Mouse (Mus musculus) liver, embryonic 13.5 days (tissue): ENCODE results near the gene Ehhadh. TPM values are rescaled to one million over a fixed set of nuclear protein-coding genes. Genes with fewer than 3 reads are reported as not detected.

Source experiments
- ATAC-seq: fragments of 200-750 bp; cut with Nextera tagmentation; 2 replicates; pipeline ENCODE4 v1.8.0; 2017; ENCODE audit warnings: low read depth, mild to moderate bottlenecking, moderate number of reproducible peaks, moderate library complexity
- DNase-seq: peaks from one replicate; pipeline ENCODE4 v3.0.0; 2022
- H3K27ac ChIP-seq: fragments of 300-500 bp; sonication (generic); 2 replicates; pipeline ENCODE4 v1.5.1; 2015; ENCODE audit warnings: moderate library complexity, mild to moderate bottlenecking, inconsistent platforms
- H3K27me3 ChIP-seq: fragments of 300-500 bp; sonication (generic); 2 replicates; pipeline ENCODE4 v1.6.1; 2015; ENCODE audit warnings: mild to moderate bottlenecking, inconsistent platforms
- H3K36me3 ChIP-seq: fragments of 300-500 bp; sonication (generic); 2 replicates; pipeline ENCODE4 v1.6.1; 2015; ENCODE audit warnings: mild to moderate bottlenecking, inconsistent platforms
- H3K4me1 ChIP-seq: fragments of 300-500 bp; sonication (generic); replicated peaks from 2 replicates; pipeline ENCODE4 v1.6.1; 2015; ENCODE audit warnings: inconsistent platforms
- H3K4me2 ChIP-seq: fragments of 300-500 bp; sonication (generic); 2 replicates; pipeline ENCODE4 v1.6.1; 2015; ENCODE audit warnings: inconsistent platforms, mild to moderate bottlenecking, moderate library complexity
- H3K4me3 ChIP-seq: fragments of 300-500 bp; sonication (generic); replicated peaks from 2 replicates; pipeline ENCODE4 v1.5.1; 2015; ENCODE audit warnings: mild to moderate bottlenecking, inconsistent platforms
- H3K9ac ChIP-seq: fragments of 300-500 bp; sonication (generic); 2 replicates; pipeline ENCODE4 v1.6.1; 2015; ENCODE audit warnings: mild to moderate bottlenecking, inconsistent platforms
- H3K9me3 ChIP-seq: fragments of 300-500 bp; sonication (generic); replicated peaks from 2 replicates; pipeline ENCODE4 v1.6.1; 2016; ENCODE audit warnings: inconsistent platforms
- WGBS: fragments of 180-500 bp; shearing (Covaris S2); methylation state at CpG from one replicate; pipeline ENCODE4 v1.1.7; 2015; ENCODE audit not compliant: insufficient replicate concordance; 5-methylcytosine and 5-hydroxymethylcytosine counted together
- polyA plus RNA-seq: library from polyadenylated mRNA; unstranded; fragments of >200 nt; fragmentation: Nextera tagmentation; extraction: Ambion mirVana; gene quantifications from 2 replicates; pipeline ENCODE4 v1.2.1, GENCODE M21; 2015

Gene Ehhadh
- polyA plus RNA-seq, 1 experiment from 2014 or later = 5.9 TPM

DNA sequence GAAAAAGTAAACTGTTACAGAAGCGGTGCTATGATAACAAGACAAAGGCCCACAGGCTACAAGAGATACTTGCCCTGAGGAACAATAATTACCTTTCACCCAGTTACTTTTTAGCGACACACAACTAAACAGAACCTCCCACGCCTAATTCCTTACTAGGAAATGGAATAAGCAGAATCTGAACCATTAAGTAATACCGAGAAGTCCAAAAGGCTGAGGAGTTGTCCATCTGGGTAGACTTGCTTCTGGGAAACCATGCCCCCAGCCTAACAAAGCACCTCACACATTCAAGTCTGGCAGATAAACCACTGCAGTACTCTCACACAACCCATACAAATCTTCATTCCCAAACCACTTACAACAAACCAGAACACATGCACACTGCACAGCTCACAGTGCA, 8.5 kb downstream of the Ehhadh start:
- no peaks in the 10 kb centered on the region for H3K36me3 ChIP-seq
- no peak for DNase-seq
- no peak overlapping the region for H3K9ac ChIP-seq
- no peaks in the 10 kb centered on the region for H3K9me3 ChIP-seq
- ATAC-seq = no peak
- no peak overlapping the region for H3K4me2 ChIP-seq
- H3K27me3 ChIP-seq = no peaks in the 10 kb centered on the region
- no peak overlapping the region for H3K27ac ChIP-seq
- peaks cover 22% of the 10 kb centered on the region; the same call in 1 of the 2 replicates for H3K4me1 ChIP-seq
- WGBS = 60% methylated on average over 4 of the region's 4 CpGs
- H3K4me3 ChIP-seq = no peak overlapping the region

DNA sequence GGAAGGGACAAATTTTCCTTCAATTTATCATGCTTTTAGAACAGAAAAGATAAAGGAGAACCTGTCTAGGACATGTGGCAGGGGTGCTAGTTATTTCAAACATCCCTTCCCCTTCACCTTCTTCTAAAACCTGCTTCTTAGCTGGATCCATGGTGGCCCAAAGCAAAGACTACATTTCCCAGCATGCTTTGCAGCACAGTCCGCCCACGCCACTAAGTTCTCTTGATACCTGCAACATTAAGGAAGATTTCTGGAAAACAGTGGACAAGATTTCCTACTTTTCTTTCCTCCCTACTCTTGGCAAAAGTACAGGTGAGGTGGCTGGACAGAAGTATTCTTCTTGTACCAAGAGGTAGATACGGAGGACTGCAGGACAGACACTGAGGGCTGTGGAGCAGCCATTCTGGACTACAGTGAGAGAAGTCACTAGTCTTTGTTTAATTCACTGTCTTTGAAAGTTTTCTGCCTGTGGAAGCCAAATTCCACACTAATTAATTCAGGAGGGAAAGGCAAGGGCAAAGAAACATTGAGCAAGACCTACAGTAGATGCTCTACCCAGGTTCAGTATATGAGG, 9.2 kb downstream of the Ehhadh start:
- Histone ChIP-seq H3K4me1 (peaks cover 18% of the 10 kb centered on the region; the same call in 1 of the 2 replicates), H3K27ac (no peak overlapping the region), H3K9ac (no peak overlapping the region), H3K36me3 (no peaks in the 10 kb centered on the region), H3K4me3 (peak overlapping the region; percentile 38), H3K9me3 (no peaks in the 10 kb centered on the region), H3K27me3 (no peaks in the 10 kb centered on the region), H3K4me2 (peak overlapping the region; percentile 36)
- ATAC-seq = no peak
- 40% methylated on average over 3 of the region's 3 CpGs for WGBS
- DNase-seq = peak; percentile 16

DNA sequence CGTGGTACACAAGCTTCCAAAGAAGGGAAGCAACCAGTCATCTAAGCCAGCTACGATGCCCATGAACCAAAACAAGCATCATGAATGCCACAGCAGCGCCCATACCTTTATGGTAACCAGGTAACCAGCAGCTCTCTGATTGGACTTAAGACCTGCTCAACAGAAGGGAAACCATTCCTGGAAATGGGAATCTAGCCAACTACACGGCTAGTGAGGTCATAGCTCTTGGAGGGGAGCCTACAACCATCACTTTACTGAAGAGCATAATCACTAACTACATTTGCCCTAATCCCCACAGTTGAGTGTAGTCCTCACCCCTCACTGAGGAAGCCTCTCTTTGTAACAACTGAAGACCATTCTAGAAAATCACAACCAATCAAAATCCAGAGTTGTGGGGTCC, 12.9 kb downstream of the Ehhadh start:
- Histone ChIP-seq H3K4me1 (peaks cover 11% of the 10 kb centered on the region; the same call in 1 of the 2 replicates), H3K4me3 (no peak overlapping the region), H3K4me2 (no peak overlapping the region), H3K9ac (no peak overlapping the region), H3K27me3 (no peaks in the 10 kb centered on the region), H3K27ac (no peak overlapping the region), H3K36me3 (0 out of 2 replicates have a peak, but pooled peaks cover 5% of the 10 kb centered on the region), H3K9me3 (no peaks in the 10 kb centered on the region)
- DNase-seq (no peak), ATAC-seq (no peak)
- WGBS = 69% methylated on average over 4 of the region's 4 CpGs

DNA sequence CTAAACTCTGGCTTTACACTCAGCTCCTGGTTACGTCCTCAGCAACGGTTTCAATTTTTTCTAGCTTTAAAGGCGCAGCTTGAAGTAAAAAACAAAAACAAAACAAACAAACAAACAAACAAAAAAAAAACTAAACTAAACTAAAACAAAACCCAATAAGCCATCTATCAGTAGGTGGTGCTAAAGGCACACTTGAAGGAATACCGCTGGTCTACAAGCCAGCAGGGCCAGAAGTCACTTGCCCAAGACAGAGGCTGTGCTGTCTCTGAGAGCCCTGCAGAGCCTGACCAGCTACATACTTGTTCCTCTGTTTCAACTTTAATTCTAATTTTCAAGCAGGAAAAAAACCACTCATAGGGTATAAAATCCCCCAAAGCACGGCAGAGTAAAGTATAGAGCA, 17.9 kb downstream of the Ehhadh start:
- no peaks in the 10 kb centered on the region for H3K27me3 ChIP-seq
- H3K4me1 ChIP-seq = no peaks in the 10 kb centered on the region
- no peak overlapping the region for H3K4me3 ChIP-seq
- no peak overlapping the region for H3K4me2 ChIP-seq
- no peaks in the 10 kb centered on the region for H3K9me3 ChIP-seq
- ATAC-seq (no peak), DNase-seq (no peak)
- H3K36me3 ChIP-seq = peaks cover 12% of the 10 kb centered on the region; the same call in 1 of the 2 replicates
- 63% methylated on average over 5 of the region's 5 CpGs for WGBS
- no peak overlapping the region for H3K9ac ChIP-seq
- H3K27ac ChIP-seq = no peak overlapping the region

DNA sequence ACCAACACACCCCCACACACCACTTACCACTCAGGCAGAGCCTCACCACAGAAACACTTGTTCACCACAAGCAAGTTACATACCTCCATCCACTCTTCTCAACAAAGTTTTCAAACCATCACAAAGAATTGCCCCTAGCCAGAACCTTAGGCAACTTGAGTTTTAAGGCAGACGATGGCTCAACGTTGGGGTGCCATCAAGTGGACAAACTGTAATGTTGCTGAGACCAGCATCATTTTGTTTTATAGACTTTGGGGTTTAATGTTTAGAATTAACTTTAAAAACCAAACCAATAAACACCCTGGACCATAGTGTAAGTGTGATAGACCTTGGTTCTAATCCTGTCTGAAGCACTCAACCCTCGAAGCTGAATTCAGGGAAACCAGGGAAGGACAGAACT, 19.4 kb downstream of the Ehhadh start:
- Histone ChIP-seq H3K4me3 (no peak overlapping the region), H3K4me2 (no peak overlapping the region), H3K27ac (no peak overlapping the region), H3K27me3 (no peaks in the 10 kb centered on the region), H3K9me3 (no peaks in the 10 kb centered on the region), H3K9ac (no peak overlapping the region), H3K4me1 (no peaks in the 10 kb centered on the region), H3K36me3 (peaks cover 13% of the 10 kb centered on the region; the same call in 1 of the 2 replicates)
- ATAC-seq = no peak
- WGBS = 68% methylated on average over 3 of the region's 3 CpGs
- no peak for DNase-seq

DNA sequence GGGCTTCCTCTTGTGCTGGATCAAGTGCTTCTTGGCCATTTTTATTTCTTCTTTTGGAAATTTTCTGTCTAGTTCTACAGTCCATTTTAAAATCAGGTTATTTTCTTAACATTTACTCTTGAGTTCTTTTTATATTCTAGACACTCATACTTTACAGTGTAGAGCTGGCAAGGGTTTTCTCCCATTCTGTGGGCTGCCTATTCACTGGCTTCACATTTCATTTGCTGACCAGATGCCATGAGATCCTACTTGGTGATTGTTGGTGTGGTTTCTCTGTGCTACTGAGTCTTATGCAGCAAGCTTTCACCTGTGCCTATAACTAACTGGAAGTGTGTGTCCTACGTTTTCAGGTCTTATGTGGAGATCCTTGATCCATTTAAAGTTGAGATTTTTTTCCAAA, 29.2 kb downstream of the Ehhadh start:
- no peak overlapping the region for H3K4me2 ChIP-seq
- no peak for ATAC-seq
- no peaks in the 10 kb centered on the region for H3K4me1 ChIP-seq
- no peak overlapping the region for H3K9ac ChIP-seq
- 73% methylated on average over 1 of the region's 1 CpGs for whole genome bisulfite sequencing
- H3K36me3 ChIP-seq = peaks cover 15% of the 10 kb centered on the region
- H3K4me3 ChIP-seq = no peak overlapping the region
- H3K27me3 ChIP-seq = no peaks in the 10 kb centered on the region
- no peak for DNase-seq
- no peak overlapping the region for H3K27ac ChIP-seq
- no peaks in the 10 kb centered on the region for H3K9me3 ChIP-seq

DNA sequence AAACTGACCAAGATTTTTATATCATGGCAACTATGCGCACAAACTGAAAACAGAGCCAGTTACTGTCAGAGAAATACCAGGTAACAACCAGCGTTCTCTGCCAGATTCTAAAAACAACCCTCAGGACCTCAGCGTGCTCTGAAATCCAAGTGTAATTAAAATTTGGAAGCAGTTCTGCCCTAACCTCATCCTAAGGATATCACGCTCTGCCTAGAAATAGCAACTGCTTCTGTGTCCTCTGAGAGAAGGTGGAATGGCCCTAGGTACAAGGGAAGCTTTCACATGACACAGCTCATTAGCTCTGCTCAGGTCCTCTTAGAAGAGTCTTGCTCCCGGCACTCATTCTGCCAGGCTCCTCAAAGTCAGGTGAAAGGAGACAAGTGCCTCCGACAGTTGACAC, 44.2 kb downstream of the Ehhadh start:
- 80% methylated on average over 6 of the region's 6 CpGs for WGBS
- no peak overlapping the region for H3K4me2 ChIP-seq
- H3K27ac ChIP-seq = no peak overlapping the region
- DNase-seq (no peak), ATAC-seq (no peak)
- H3K9ac ChIP-seq = no peak overlapping the region
- H3K9me3 ChIP-seq = no peaks in the 10 kb centered on the region
- H3K4me3 ChIP-seq = no peak overlapping the region
- H3K27me3 ChIP-seq = no peaks in the 10 kb centered on the region
- H3K4me1 ChIP-seq = peaks cover 20% of the 10 kb centered on the region
- no peaks in the 10 kb centered on the region for H3K36me3 ChIP-seq

DNA sequence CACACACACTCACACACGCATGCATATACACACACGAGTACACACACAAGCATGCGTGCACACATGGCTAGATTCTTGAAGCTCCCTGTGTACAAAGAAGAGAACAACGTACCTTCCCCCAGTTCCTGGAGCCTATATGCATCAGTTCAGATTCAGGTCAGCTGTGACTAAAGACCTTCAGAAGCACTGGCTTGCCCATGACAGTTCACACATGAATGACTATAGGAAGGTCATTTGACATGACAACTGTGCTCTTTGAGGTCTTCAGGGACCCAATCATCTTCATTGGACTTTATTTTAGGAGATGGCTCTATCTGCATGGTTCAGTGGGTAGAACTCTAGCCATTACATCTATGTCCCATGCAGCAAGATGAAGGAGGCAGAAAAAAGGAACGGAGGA, 44.7 kb downstream of the Ehhadh start:
- H3K36me3 ChIP-seq = no peaks in the 10 kb centered on the region
- no peak overlapping the region for H3K4me2 ChIP-seq
- H3K27me3 ChIP-seq = no peaks in the 10 kb centered on the region
- 77% methylated on average over 5 of the region's 5 CpGs for WGBS
- DNase-seq = no peak
- ATAC-seq = no peak
- no peaks in the 10 kb centered on the region for H3K9me3 ChIP-seq
- H3K4me3 ChIP-seq = no peak overlapping the region
- no peak overlapping the region for H3K9ac ChIP-seq
- peaks cover 20% of the 10 kb centered on the region for H3K4me1 ChIP-seq
- H3K27ac ChIP-seq = 0 out of 2 replicates have a peak overlapping the region, but pooled peaks have one; percentile 6

DNA sequence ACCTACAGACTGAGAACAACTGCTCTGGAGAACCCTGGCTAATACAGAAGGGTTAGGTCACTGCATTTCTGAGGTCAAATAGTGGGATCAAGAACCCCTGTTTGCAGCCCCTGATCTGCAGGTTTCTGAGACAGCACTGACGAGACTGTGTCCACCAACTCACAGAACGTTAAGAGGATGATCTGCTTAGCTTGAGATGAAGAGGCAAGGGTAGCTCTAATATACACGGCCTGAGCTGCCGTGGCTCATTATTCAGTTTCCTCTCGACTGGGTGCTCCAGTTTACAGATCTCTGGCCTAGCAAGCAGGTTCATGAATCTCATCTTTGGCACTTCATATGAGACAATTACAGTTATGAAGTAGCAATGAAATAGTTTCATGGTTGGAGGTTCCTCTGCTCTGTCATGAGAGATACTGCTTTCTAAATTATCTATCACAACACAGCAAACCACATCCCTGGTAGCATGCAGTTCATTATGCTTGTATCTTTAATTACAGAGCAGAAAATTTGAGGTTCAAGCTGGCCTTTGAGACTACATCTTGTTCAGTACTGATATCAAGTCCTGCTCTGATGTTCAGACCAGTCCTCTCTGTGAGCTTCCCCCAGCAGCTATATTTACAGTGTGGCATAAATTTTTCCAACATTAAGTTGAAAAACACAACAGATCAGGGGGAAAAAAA, 45.3 kb downstream of the Ehhadh start:
- Histone ChIP-seq H3K9me3 (no peaks in the 10 kb centered on the region), H3K4me3 (no peak overlapping the region), H3K27ac (peak overlapping the region; percentile 71), H3K36me3 (no peaks in the 10 kb centered on the region), H3K9ac (no peak overlapping the region; the same call in 1 of the 2 replicates), H3K4me1 (peaks cover 20% of the 10 kb centered on the region), H3K27me3 (no peaks in the 10 kb centered on the region), H3K4me2 (no peak overlapping the region)
- WGBS = 38% methylated on average over 5 of the region's 5 CpGs
- DNase-seq (no peak), ATAC-seq (peak; percentile 79)

DNA sequence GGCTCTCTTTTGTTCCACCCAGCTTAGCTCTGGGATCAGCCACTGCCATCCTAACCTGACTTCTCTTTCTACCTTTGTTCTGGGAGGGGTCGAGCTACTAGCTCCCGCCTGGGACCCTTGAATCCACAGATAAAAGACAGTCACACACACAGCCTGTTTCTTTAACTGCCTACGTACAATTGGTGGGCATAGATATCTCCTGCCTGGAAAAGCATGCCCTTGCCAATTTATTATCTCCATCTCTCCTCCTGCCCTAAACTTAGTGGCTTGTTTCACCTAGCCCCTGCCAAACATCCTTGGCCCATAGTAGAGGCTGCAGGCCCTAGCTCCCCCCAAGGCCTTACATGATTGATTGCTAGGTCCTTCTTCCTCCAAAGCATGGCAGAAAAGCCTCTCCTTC, 46.1 kb downstream of the Ehhadh start:
- ATAC-seq (peak; percentile 65), DNase-seq (no peak)
- no peak overlapping the region for H3K4me2 ChIP-seq
- peaks cover 20% of the 10 kb centered on the region for H3K4me1 ChIP-seq
- WGBS = 33% methylated on average over 3 of the region's 3 CpGs
- no peak overlapping the region for H3K4me3 ChIP-seq
- H3K27me3 ChIP-seq = no peaks in the 10 kb centered on the region
- no peaks in the 10 kb centered on the region for H3K36me3 ChIP-seq
- H3K9ac ChIP-seq = no peak overlapping the region
- H3K27ac ChIP-seq = peak overlapping the region; percentile 71
- H3K9me3 ChIP-seq = no peaks in the 10 kb centered on the region

DNA sequence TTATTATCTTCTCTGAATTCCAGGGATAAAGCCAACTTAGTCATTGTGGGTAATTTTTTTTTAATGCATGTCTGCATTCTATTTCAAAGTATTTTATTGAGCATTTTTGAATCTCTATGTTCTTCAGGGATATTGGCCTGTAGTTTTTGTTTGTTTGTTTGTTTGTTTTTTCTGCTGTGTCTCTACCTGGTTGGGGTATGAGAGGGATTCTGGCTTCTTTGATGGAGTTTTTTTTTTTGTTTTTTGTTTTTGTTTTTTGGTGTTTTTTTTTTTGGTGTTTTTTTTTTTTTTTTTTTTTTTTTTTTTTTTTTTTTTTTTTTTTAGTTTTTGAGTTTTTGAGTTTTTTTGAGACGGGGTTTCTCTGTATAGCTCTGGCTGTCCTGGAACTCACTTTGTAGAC, 52.0 kb downstream of the Ehhadh start:
- 57% methylated on average over 1 of the region's 1 CpGs for WGBS
- Histone ChIP-seq H3K27me3 (no peaks in the 10 kb centered on the region), H3K4me3 (no peak overlapping the region), H3K9ac (no peak overlapping the region), H3K4me1 (no peaks in the 10 kb centered on the region; the same call in 1 of the 2 replicates), H3K27ac (no peak overlapping the region), H3K4me2 (no peak overlapping the region), H3K9me3 (no peaks in the 10 kb centered on the region), H3K36me3 (no peaks in the 10 kb centered on the region)
- ATAC-seq (no peak), DNase-seq (no peak)

DNA sequence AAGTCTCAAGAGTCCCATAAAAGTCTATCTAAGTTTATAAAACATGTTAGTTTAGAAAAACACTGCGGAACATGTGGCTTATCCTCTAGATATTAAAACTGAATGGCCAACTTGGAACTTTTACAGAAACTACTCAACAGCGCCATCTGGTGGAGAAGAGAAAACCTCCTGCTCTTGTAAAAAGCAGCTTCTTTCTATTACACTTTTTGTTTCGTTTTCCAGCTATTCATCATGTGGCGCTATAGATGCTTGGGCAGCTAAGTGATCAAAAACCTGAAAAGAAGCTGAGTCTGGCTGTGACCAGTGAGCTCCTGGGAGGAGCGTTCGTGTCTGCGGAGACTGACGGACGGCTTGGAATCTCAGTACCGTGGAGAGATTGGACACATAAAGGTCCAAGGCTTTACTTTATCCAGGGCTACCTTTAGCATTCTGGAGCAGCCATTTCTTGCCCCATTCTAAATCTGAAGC, 59.7 kb downstream of the Ehhadh start:
- Histone ChIP-seq H3K9me3 (no peaks in the 10 kb centered on the region), H3K4me3 (peak overlapping the region; percentile 30; the same call in 1 of the 2 replicates), H3K36me3 (no peaks in the 10 kb centered on the region), H3K4me2 (peak overlapping the region; percentile 21), H3K4me1 (no peaks in the 10 kb centered on the region), H3K9ac (no peak overlapping the region), H3K27ac (no peak overlapping the region), H3K27me3 (no peaks in the 10 kb centered on the region)
- WGBS = 42% methylated on average over 10 of the region's 10 CpGs
- no peak for ATAC-seq
- peak; percentile 15 for DNase-seq
